Mouse (Mus musculus): ENCODE measurements around the gene Gm17018. TPM values are rescaled to one million over a fixed set of nuclear protein-coding genes. Genes with fewer than 3 reads are reported as not detected.

The Gm17018 gene
- 10 to 100 TPM; 55.4 to 58.4 TPM for total RNA-seq (2021)

DNA sequence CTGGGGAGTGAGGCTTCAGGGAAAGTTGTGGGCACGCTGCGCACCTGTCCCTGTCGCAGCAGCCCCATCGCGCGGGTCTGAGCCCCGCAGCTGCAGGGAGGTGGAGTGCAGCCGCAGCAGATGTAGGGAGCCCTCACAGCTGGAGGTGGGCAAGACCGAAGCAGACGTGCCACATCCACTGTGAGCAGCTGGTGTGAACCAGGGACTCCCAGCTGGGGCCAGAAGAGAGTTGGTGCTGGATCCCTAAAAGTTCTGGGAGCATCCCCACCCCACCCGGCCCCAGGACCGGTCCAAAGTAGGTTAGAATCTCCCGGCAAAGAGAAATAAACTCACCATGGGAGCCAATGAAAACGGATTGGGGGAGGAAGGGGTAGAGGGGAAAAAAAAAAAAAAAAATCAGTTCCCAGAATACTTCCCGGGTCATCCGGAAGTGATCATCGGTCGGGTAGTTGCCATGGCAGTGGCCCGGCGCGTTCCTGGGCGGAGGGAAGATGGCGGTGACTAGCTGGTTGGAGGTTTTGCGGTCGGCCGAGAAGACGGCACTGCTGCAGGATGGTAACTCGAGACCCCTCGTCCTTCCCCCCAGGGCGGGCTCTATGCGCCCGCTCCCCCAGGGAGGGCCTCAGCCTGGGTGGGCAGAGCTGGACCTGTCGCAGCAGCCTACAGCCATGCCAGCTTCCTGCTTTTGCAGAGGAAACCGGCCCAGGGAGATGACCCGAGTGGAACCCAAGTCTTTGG lies at the start of gene Gm17018, which contains the start of gene Poll:
TSS of gene Gm17018 (plus strand) at position 463 of the 738 bp plus-strand sequence.
TSS of gene Poll (minus strand) at position 379 of the 738 bp plus-strand sequence.
- intact Hi-C loops (cut with DNase I) = no loop called here

GRCm38 (mm10) chr19:45510680-45511079 lies 49.7 kb upstream of the Gm17018 start:
- intact Hi-C loops (cut with DNase I) = no loop called here
- no peak for DNase-seq (ENCODE audit: extremely low spot score in 1 of 2, low spot score in 2 of 2)

More for the DNA sequence above, at the start of gene Gm17018, which contains the start of gene Poll:
- DNase-seq (ENCODE audit: extremely low spot score in 1 of 2, low spot score in 2 of 2) = peak; percentile 85 to 91

GRCm38 (mm10) chr19:45511406-45511805 lies 49.0 kb upstream of the Gm17018 start:
- DNase-seq (ENCODE audit: extremely low spot score in 1 of 2, low spot score in 2 of 2) = peak in 1 of 2 experiments; percentile 51
- intact Hi-C loops (cut with DNase I) = no loop called here

DNA sequence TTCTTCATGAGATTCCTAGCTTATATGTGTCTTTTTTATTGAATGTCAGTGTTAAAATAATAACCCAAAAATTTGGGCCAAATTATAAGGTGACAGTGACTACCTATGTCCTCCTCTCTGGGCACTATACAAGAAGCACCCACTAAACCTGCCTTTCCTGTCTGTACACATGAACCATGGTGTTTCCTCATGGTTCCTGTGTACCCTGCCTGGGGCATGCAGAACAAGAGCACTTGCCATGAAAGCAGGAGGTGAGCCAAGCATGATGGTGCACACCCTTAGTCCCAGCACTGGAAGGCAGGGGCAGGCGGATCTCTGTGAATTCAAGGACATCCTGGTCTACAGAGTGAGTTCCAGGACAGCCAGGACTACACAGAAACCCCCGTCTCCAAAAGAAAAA lies 45.1 kb upstream of the Gm17018 start:
- intact Hi-C loops (cut with DNase I) = no loop called here
- no peak for DNase-seq (ENCODE audit: extremely low spot score in 1 of 2, low spot score in 2 of 2)

DNA sequence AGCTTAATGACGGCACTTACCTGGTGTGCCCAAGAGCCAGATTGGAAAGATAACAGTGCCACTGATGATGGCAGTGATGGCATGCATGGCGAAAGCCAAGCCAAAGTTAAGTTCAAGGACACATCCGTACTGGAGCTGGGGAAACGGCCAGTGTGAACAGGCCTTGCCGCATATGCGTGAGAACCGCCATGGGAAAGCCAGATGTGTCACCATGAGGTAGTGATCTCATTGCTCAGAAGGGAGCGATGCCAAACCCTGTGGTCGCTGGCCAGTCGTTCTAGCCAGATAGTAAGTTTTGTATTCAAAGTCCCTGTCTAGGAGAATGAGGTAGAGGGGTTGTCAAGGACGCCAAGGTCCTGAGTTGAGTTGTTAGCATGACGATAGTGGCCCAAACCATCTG lies 44.2 kb upstream of the Gm17018 start:
- DNase-seq (ENCODE audit: extremely low spot score in 1 of 2, low spot score in 2 of 2) = no peak
- intact Hi-C loops (cut with DNase I) = no loop called here

- DNase-seq (ENCODE audit: extremely low spot score in 1 of 2, low spot score in 2 of 2) = no peak
- intact Hi-C loops (cut with DNase I) = no loop called here
These were observed 33.0 kb upstream of the Gm17018 start for GRCm38 (mm10) chr19:45527382-45527781.

DNA sequence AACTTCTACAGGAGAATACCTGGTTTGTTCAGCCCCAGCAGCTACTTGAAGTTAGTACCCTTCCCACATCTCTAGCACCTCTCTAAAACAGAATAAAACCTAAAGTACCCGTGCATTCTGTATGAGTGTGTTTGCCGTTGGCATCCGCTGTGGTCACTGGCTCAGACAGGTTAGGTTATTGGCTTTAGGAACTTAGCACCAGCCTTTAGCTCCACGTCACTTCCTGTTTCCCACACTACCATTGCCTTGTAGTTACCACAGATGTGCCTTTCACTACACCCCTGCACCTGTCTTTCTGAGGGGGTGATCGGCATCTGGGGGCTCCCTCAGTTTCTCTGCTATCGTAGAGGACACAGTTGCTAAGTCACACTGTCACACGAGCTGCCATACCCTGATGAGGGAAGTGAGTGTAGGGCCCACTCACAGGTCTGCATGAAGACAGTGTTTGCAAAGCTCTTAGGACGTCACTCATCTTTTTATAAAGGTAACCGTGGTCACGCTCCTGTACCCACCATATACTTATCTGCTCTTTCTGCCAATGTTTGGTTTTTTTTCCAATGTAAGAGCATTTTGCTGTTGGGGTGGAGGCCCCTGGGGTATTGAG lies 32.4 kb upstream of the Gm17018 start:
- no peak for DNase-seq (ENCODE audit: extremely low spot score in 1 of 2, low spot score in 2 of 2)
- intact Hi-C loops (cut with DNase I) = no loop called here

GRCm38 (mm10) chr19:45529294-45529693 lies 31.1 kb upstream of the Gm17018 start:
- intact Hi-C loops (cut with DNase I) = no loop called here
- DNase-seq (ENCODE audit: extremely low spot score in 1 of 2, low spot score in 2 of 2) = no peak

DNA sequence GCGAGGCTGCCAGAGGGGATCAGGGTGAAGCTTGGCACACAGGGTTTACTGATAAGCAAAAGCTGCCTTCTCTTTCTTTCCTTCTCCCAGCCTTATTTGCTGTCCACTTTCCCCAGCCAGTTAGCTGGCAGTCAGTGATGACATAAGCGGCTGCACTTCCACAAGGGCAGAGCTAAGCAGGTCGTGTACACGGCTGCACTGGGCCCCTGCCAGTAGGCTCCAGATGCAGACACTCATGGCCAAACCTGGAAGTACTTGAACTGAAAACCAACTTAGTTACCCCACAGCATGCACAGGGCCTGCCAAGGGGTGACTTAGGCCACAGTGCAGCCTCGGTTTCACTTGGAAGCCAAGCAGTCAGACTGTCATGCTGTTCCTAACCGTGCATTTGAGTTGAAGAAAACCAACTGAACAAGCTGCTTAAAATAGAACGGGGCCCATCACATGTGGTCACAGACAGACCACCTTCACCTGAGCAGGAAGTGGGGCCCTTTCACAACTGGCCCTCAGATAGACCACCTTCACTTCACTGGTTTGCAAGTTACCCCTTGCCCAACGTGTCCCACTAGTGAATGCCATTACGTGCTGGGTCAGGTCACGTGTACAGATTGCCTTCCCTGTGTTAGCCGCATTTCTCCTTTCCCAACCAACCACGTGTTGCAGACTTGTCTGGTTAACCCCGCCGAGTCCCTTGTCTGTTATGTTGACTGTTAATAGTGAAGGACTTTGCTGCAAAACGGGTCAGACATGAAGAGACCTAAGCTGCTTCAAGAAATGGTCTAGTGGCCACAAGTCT lies 30.0 kb upstream of the Gm17018 start:
- intact Hi-C loops (cut with DNase I) = no loop called here
- DNase-seq (ENCODE audit: extremely low spot score in 1 of 2, low spot score in 2 of 2) = no peak

GRCm38 (mm10) chr19:45531554-45531953 lies 28.9 kb upstream of the Gm17018 start:
- no peak for DNase-seq (ENCODE audit: extremely low spot score in 1 of 2, low spot score in 2 of 2)
- intact Hi-C loops (cut with DNase I) = no loop called here

DNA sequence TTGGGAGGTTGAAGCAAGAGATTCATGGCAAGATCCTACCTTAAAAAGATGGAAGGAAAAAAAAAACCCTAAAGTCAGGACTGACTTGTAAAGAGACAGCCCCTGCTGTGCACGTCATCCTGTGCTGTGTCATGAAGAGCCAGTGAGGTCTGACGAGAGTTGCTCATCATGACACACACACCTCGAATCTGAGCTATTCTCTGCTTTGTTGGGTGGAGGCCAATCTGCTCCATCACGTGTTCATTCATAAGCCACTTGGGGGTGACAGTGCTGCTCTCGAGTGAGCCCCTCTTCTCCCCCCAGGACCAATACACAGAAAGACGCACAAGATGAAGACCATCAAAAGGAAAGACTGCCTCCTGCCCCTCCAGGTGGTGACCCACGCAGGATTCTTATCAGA lies 26.8 kb upstream of the Gm17018 start:
- intact Hi-C loops (cut with DNase I) = no loop called here
- no peak for DNase-seq (ENCODE audit: extremely low spot score in 1 of 2, low spot score in 2 of 2)

GRCm38 (mm10) chr19:45535214-45535735 lies 25.1 kb upstream of the Gm17018 start:
- DNase-seq (ENCODE audit: extremely low spot score in 1 of 2, low spot score in 2 of 2) = no peak
- intact Hi-C loops (cut with DNase I) = no loop called here

GRCm38 (mm10) chr19:45535929-45536328 lies 24.5 kb upstream of the Gm17018 start:
- intact Hi-C loops (cut with DNase I) = no loop called here
- DNase-seq (ENCODE audit: extremely low spot score in 1 of 2, low spot score in 2 of 2) = no peak

DNA sequence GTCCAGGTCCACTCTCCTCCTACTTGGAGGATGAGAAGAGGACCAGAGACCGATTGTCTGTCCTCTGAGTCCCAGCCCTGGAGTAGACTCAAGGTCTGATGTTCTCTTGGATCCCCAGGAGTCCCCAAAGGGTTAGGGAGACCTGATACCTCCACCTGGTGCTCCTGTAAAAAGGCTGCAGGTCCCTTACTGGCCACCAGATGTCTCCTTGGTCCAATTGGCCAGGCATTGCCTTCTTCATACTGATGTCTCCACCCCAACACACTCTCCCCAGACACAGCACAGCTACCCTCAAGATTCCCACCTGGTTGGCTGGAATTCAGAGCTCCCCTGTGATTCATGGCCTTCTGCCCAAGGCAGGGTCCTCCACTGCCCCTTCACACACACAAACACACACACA lies 22.9 kb upstream of the Gm17018 start:
- intact Hi-C loops (cut with DNase I) = no loop called here
- DNase-seq (ENCODE audit: extremely low spot score in 1 of 2, low spot score in 2 of 2) = peak in 1 of 2 experiments; percentile 52

- intact Hi-C loops (cut with DNase I) = loop anchor here (5.0 to 10.0 kb wide), 2 partner anchors 54 to 236 kb away; no protein-coding TSS in a partner anchor
- DNase-seq (ENCODE audit: extremely low spot score in 1 of 2, low spot score in 2 of 2) = peak; percentile 43 to 64
These were observed 19.6 kb upstream of the Gm17018 start for GRCm38 (mm10) chr19:45540657-45541408.

- intact Hi-C loops (cut with DNase I) = loop anchor here (5.0 to 10.0 kb wide), 2 partner anchors 54 to 237 kb away; no protein-coding TSS in a partner anchor
- peak in 1 of 2 experiments; percentile 82 for DNase-seq (ENCODE audit: extremely low spot score in 1 of 2, low spot score in 2 of 2)
These were observed 18.9 kb upstream of the Gm17018 start for GRCm38 (mm10) chr19:45541409-45542041.

DNA sequence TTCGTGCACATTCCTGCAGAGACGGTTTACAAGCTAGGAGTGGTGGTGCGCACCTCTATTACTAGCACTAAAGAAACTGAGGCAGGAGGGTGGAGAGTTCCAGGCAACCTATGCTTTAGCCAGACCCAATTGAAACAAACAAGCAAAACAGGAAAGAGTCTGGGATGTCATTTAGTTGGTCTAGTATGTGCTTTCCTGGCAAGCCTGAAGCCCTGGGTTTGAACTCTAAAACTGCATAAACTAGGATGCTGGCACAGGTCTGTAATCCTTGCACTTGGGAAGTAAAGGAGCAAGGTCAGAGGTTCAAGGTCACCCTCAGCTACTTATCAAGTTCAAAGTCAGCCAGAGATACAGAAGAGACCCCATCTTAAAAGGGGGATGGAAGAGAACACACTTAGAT lies 18.4 kb upstream of the Gm17018 start:
- intact Hi-C loops (cut with DNase I) = loop anchor here (5.0 to 10.0 kb wide), 2 partner anchors 55 to 237 kb away; no protein-coding TSS in a partner anchor
- DNase-seq (ENCODE audit: extremely low spot score in 1 of 2, low spot score in 2 of 2) = no peak
